Mouse (Mus musculus): ENCODE measurements around the gene Gm20716. TPM values are rescaled to one million over a fixed set of nuclear protein-coding genes. Genes with fewer than 3 reads are reported as not detected.
A peak's percentile ranks its signal among the peaks of the same experiment; 100 is the strongest.

Gm20716 gene
- polyA plus RNA-seq, 1 experiment, result not detected

- Histone ChIP-seq H3K27ac (ENCODE audit: insufficient read depth, low read depth, low read length) (no peak overlapping the region), H3K4me3 (ENCODE audit: insufficient read depth, low read depth, low read length) (no peak overlapping the region), H3K4me1 (ENCODE audit: control insufficient read depth, insufficient read depth, low read length) (no peaks in the 10 kb centered on the region)
- no peak for TF ChIP-seq POLR2A (IDR thresholded peaks at IDR 0.05; ENCODE audit: insufficient read depth, low read depth, low read length)
- no peak for TF ChIP-seq CTCF (IDR thresholded peaks at IDR 0.05; ENCODE audit: insufficient read depth, low read depth, low read length)
- 56% methylated on average over 7 of the region's 7 CpGs for WGBS
Measured at GRCm38 (mm10) chr2:168253822-168254221, 23.7 kb upstream of the Gm20716 start.

- no peak overlapping the region for H3K4me3 ChIP-seq (ENCODE audit: insufficient read depth, low read depth, low read length)
- 15% methylated on average over 16 of the region's 16 CpGs for WGBS
- H3K27ac ChIP-seq (ENCODE audit: insufficient read depth, low read depth, low read length), result no peak overlapping the region
- peak; percentile 39; the same call in 1 of the 2 replicates for TF ChIP-seq CTCF (IDR thresholded peaks at IDR 0.05; ENCODE audit: insufficient read depth, low read depth, low read length)
- TF ChIP-seq POLR2A (IDR thresholded peaks at IDR 0.05; ENCODE audit: insufficient read depth, low read depth, low read length), result no peak
- no peaks in the 10 kb centered on the region for H3K4me1 ChIP-seq (ENCODE audit: control insufficient read depth, insufficient read depth, low read length)
Measured at GRCm38 (mm10) chr2:168252639-168253292, 22.6 kb upstream of the Gm20716 start.

- WGBS, result 15% methylated on average over 8 of the region's 8 CpGs
- TF ChIP-seq CTCF (IDR thresholded peaks at IDR 0.05; ENCODE audit: insufficient read depth, low read depth, low read length), result peak; percentile 63
- no peak for TF ChIP-seq POLR2A (IDR thresholded peaks at IDR 0.05; ENCODE audit: insufficient read depth, low read depth, low read length)
- no peaks in the 10 kb centered on the region for H3K4me1 ChIP-seq (ENCODE audit: control insufficient read depth, insufficient read depth, low read length)
- H3K27ac ChIP-seq (ENCODE audit: insufficient read depth, low read depth, low read length), result no peak overlapping the region
- H3K4me3 ChIP-seq (ENCODE audit: insufficient read depth, low read depth, low read length), result no peak overlapping the region
Measured at GRCm38 (mm10) chr2:168250270-168250669, 20.1 kb upstream of the Gm20716 start.

GRCm38 (mm10) chr2:168248856-168249245 lies 18.7 kb upstream of the Gm20716 start:
- 41% methylated on average over 2 of the region's 2 CpGs for WGBS
- Histone ChIP-seq H3K4me1 (ENCODE audit: control insufficient read depth, insufficient read depth, low read length) (no peaks in the 10 kb centered on the region), H3K27ac (ENCODE audit: insufficient read depth, low read depth, low read length) (no peak overlapping the region), H3K4me3 (ENCODE audit: insufficient read depth, low read depth, low read length) (no peak overlapping the region)
- no peak for TF ChIP-seq POLR2A (IDR thresholded peaks at IDR 0.05; ENCODE audit: insufficient read depth, low read depth, low read length)
- TF ChIP-seq CTCF (IDR thresholded peaks at IDR 0.05; ENCODE audit: insufficient read depth, low read depth, low read length), result no peak

- 61% methylated on average over 8 of the region's 8 CpGs for WGBS
- Histone ChIP-seq H3K27ac (ENCODE audit: insufficient read depth, low read depth, low read length) (no peak overlapping the region), H3K4me1 (ENCODE audit: control insufficient read depth, insufficient read depth, low read length) (no peaks in the 10 kb centered on the region), H3K4me3 (ENCODE audit: insufficient read depth, low read depth, low read length) (no peak overlapping the region)
- TF ChIP-seq POLR2A (IDR thresholded peaks at IDR 0.05; ENCODE audit: insufficient read depth, low read depth, low read length) (no peak), CTCF (IDR thresholded peaks at IDR 0.05; ENCODE audit: insufficient read depth, low read depth, low read length) (no peak)
Measured at GRCm38 (mm10) chr2:168248167-168248855, 18.1 kb upstream of the Gm20716 start.

GRCm38 (mm10) chr2:168245571-168245970 lies 15.4 kb upstream of the Gm20716 start:
- no peak overlapping the region for H3K4me3 ChIP-seq (ENCODE audit: insufficient read depth, low read depth, low read length)
- no peaks in the 10 kb centered on the region for H3K4me1 ChIP-seq (ENCODE audit: control insufficient read depth, insufficient read depth, low read length)
- no peak overlapping the region for H3K27ac ChIP-seq (ENCODE audit: insufficient read depth, low read depth, low read length)
- TF ChIP-seq POLR2A (IDR thresholded peaks at IDR 0.05; ENCODE audit: insufficient read depth, low read depth, low read length) (no peak), CTCF (IDR thresholded peaks at IDR 0.05; ENCODE audit: insufficient read depth, low read depth, low read length) (no peak)
- 53% methylated on average over 8 of the region's 8 CpGs for WGBS

GRCm38 (mm10) chr2:168243278-168243677 lies 13.1 kb upstream of the Gm20716 start:
- TF ChIP-seq POLR2A (IDR thresholded peaks at IDR 0.05; ENCODE audit: insufficient read depth, low read depth, low read length) (no peak), CTCF (IDR thresholded peaks at IDR 0.05; ENCODE audit: insufficient read depth, low read depth, low read length) (no peak)
- WGBS, result 80% methylated on average over 4 of the region's 4 CpGs

GRCm38 (mm10) chr2:168242841-168243240 lies 12.7 kb upstream of the Gm20716 start:
- Histone ChIP-seq H3K27ac (ENCODE audit: insufficient read depth, low read depth, low read length) (no peak overlapping the region), H3K4me3 (ENCODE audit: insufficient read depth, low read depth, low read length) (no peak overlapping the region), H3K4me1 (ENCODE audit: control insufficient read depth, insufficient read depth, low read length) (no peaks in the 10 kb centered on the region)
- no peak for TF ChIP-seq POLR2A (IDR thresholded peaks at IDR 0.05; ENCODE audit: insufficient read depth, low read depth, low read length)
- TF ChIP-seq CTCF (IDR thresholded peaks at IDR 0.05; ENCODE audit: insufficient read depth, low read depth, low read length), result no peak

More at GRCm38 (mm10) chr2:168243278-168243677, 13.1 kb upstream of the Gm20716 start:
- no peak overlapping the region for H3K27ac ChIP-seq (ENCODE audit: insufficient read depth, low read depth, low read length)
- no peaks in the 10 kb centered on the region for H3K4me1 ChIP-seq (ENCODE audit: control insufficient read depth, insufficient read depth, low read length)
- H3K4me3 ChIP-seq (ENCODE audit: insufficient read depth, low read depth, low read length), result no peak overlapping the region

- TF ChIP-seq POLR2A (IDR thresholded peaks at IDR 0.05; ENCODE audit: insufficient read depth, low read depth, low read length) (no peak), CTCF (IDR thresholded peaks at IDR 0.05; ENCODE audit: insufficient read depth, low read depth, low read length) (no peak)
- Histone ChIP-seq H3K4me1 (ENCODE audit: control insufficient read depth, insufficient read depth, low read length) (peaks cover 2% of the 10 kb centered on the region; the same call in 1 of the 2 replicates), H3K27ac (ENCODE audit: insufficient read depth, low read depth, low read length) (no peak overlapping the region), H3K4me3 (ENCODE audit: insufficient read depth, low read depth, low read length) (no peak overlapping the region)
- WGBS, result 89% methylated on average over 4 of the region's 4 CpGs
Measured at GRCm38 (mm10) chr2:168238335-168238734, 8.2 kb upstream of the Gm20716 start.

All from olfactory bulb, adult 2 months (tissue).